Mouse (Mus musculus) forebrain, postnatal 0 days (tissue): ENCODE results near the gene Speer4a. TPM values are rescaled to one million over a fixed set of nuclear protein-coding genes. Genes with fewer than 3 reads are reported as not detected.

ENCODE experiments used
- polyA plus RNA-seq: library from polyadenylated mRNA; unstranded; fragments of >200 nt; fragmentation: Nextera tagmentation; extraction: Ambion mirVana; gene quantifications from 2 replicates; pipeline ENCODE4 v1.2.1, GENCODE M21; 2015
- total RNA-seq: library from RNA; depleted of rRNA; stranded (reverse); fragments of >200 nt; gene quantifications from 2 replicates; pipeline ENCODE4 v1.2.3, GENCODE M21; 2014; rRNA removed

Gene Speer4a
- total and polyA plus RNA-seq, 2 experiments from 2014 or later = 0.05 to 0.08 TPM

Other genes starting within 250 kb of the Speer4a start
- gene Gm21663, start 97.2 kb downstream of the Speer4a start, total RNA-seq = 0.10 TPM in 1 of 2 replicates, not detected in the other
- gene Gm21663, start 97.2 kb downstream of the Speer4a start, polyA plus RNA-seq = not detected in 2 replicates
- gene Gm21671, start 85.1 kb downstream of the Speer4a start, total RNA-seq = not detected in 2 replicates
- gene Gm21671, start 85.1 kb downstream of the Speer4a start, polyA plus RNA-seq = 0.12 TPM in 1 of 2 replicates, not detected in the other
- gene Gm21680, start 66.9 kb downstream of the Speer4a start, total RNA-seq = not detected in 2 replicates
- gene Gm21680, start 66.9 kb downstream of the Speer4a start, polyA plus RNA-seq = 0.07 TPM in 1 of 2 replicates, not detected in the other
- not detected in 2 replicates for gene Gm21698, start 50.9 kb downstream of the Speer4a start, total RNA-seq
- 0.17 TPM in 1 of 2 replicates, not detected in the other for gene Gm21698, start 50.9 kb downstream of the Speer4a start, polyA plus RNA-seq
- gene Gm1979, start 34.8 kb downstream of the Speer4a start, total RNA-seq = not detected in 2 replicates
- gene Gm1979, start 34.8 kb downstream of the Speer4a start, polyA plus RNA-seq = 0.15 TPM in 1 of 2 replicates, not detected in the other
- gene Gm5862, start 16.6 kb downstream of the Speer4a start, total RNA-seq = not detected in 2 replicates
- 0.11 TPM in 1 of 2 replicates, not detected in the other for gene Gm5862, start 16.6 kb downstream of the Speer4a start, polyA plus RNA-seq
- gene Gm7347, start 19.0 kb upstream of the Speer4a start, total RNA-seq = not detected in 2 replicates
- 0.05 TPM in 1 of 2 replicates, not detected in the other for gene Gm7347, start 19.0 kb upstream of the Speer4a start, polyA plus RNA-seq
- gene Gm10471, start 49.7 kb upstream of the Speer4a start, total RNA-seq = not detected in 2 replicates
- gene Gm10471, start 49.7 kb upstream of the Speer4a start, polyA plus RNA-seq = not detected in 2 replicates
- not detected in 2 replicates for gene 5031410I06Rik, start 65.8 kb upstream of the Speer4a start, total RNA-seq
- gene 5031410I06Rik, start 65.8 kb upstream of the Speer4a start, polyA plus RNA-seq = 0.15 and 0.21 TPM in 2 replicates
- not detected in 2 replicates for gene Gm10220, start 81.9 kb upstream of the Speer4a start, total RNA-seq
- not detected in 2 replicates for gene Gm10220, start 81.9 kb upstream of the Speer4a start, polyA plus RNA-seq
- 0.46 and 0.90 TPM in 2 replicates for gene Gm7361, start 218.1 kb upstream of the Speer4a start, total RNA-seq
- 0.11 and 0.22 TPM in 2 replicates for gene Gm7361, start 218.1 kb upstream of the Speer4a start, polyA plus RNA-seq